Mouse (Mus musculus): ENCODE measurements around the gene Tas2r144. TPM values are rescaled to one million over a fixed set of nuclear protein-coding genes. Genes with fewer than 3 reads are reported as not detected.

Tas2r144 gene
- not detected in 2 replicates for polyA plus RNA-seq (2015; fragmentation: Nextera tagmentation; extraction: Ambion mirVana)

- no peak within 1 kb of the TSS for H3K4me2 ChIP-seq (replicated peaks)
- H3K4me3 ChIP-seq (replicated peaks): no peak within 1 kb of the TSS
- no peaks in the 10 kb centered on the region for H3K9me3 ChIP-seq (replicated peaks)
- no peak within 1 kb of the TSS for H3K27ac ChIP-seq (replicated peaks)
- no peak within 1 kb of the TSS for H3K9ac ChIP-seq
- H3K4me1 ChIP-seq: no peaks in the 10 kb centered on the region
- no peaks in the 10 kb centered on the region for H3K36me3 ChIP-seq
- WGBS: 82% methylated on average over 2 of the region's 2 CpGs
- H3K27me3 ChIP-seq: no peaks in the 10 kb centered on the region
- no peak for ATAC-seq (ENCODE audit: insufficient number of reproducible peaks, low FRiP score, low TSS enrichment, low read depth)
Observed at GRCm38 (mm10) chr6:42215028-42215427, at the start of gene Tas2r144. Tas2r144 (plus strand) TSS chr6:42215328.

- no peaks in the 10 kb centered on the region for H3K36me3 ChIP-seq
- no peak overlapping the region for H3K9ac ChIP-seq
- no peaks in the 10 kb centered on the region for H3K27me3 ChIP-seq
- H3K4me3 ChIP-seq (replicated peaks): no peak overlapping the region
- H3K4me2 ChIP-seq (replicated peaks): no peak overlapping the region
- WGBS: 72% methylated on average over 1 of the region's 1 CpGs
- no peak for ATAC-seq (ENCODE audit: insufficient number of reproducible peaks, low FRiP score, low TSS enrichment, low read depth)
- H3K4me1 ChIP-seq: no peaks in the 10 kb centered on the region
- no peaks in the 10 kb centered on the region for H3K9me3 ChIP-seq (replicated peaks)
- H3K27ac ChIP-seq (replicated peaks): no peak overlapping the region
Observed at GRCm38 (mm10) chr6:42182462-42182861, 32.7 kb upstream of the Tas2r144 start.

DNA sequence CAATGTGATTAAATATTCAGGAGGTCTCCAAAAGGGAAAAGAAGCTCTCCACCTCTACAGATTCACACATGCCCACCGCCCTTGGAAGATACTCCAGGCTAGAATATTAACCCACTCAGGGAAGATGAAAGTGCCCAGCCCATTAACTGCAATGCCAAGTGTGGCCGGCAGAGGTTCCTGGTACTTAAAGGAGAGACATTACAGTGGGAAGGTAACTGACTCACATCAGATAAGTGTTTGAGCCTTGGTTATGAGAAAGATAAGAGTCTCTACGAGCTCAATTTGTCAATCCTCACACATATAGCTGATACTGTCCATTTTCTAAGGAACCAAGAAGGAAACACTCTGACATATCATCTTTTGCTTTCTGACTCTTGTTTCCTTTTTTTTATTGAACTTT lies 28.9 kb upstream of the Tas2r144 start:
- Histone ChIP-seq H3K27ac (replicated peaks) (no peak overlapping the region), H3K4me3 (replicated peaks) (no peak overlapping the region), H3K4me2 (replicated peaks) (no peak overlapping the region), H3K36me3 (no peaks in the 10 kb centered on the region), H3K9ac (no peak overlapping the region), H3K27me3 (no peaks in the 10 kb centered on the region), H3K4me1 (no peaks in the 10 kb centered on the region), H3K9me3 (replicated peaks) (no peaks in the 10 kb centered on the region)
- ATAC-seq (ENCODE audit: insufficient number of reproducible peaks, low FRiP score, low TSS enrichment, low read depth): no peak
- WGBS: 55% methylated on average over 3 of the region's 3 CpGs

DNA sequence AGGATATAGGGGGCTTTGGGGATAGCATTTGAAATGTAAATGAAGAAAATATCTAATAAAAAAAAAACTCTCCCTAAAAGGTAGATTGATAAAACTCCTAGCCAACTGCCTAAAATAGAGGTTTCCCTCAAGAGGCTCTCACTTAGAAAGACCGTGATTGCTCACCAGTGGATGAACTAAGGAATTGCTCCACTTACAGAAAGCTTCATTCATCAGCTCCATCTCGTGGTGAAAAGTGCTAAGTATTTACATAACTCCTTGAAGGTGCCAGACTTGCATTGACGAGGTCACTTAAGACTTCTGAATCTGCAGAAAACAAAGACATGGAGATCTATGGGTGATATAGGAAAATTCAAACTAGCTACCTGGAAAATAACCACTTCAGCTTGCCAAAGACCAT lies 17.4 kb upstream of the Tas2r144 start:
- Histone ChIP-seq H3K27ac (replicated peaks) (no peak overlapping the region), H3K4me1 (no peaks in the 10 kb centered on the region), H3K36me3 (no peaks in the 10 kb centered on the region), H3K4me2 (replicated peaks) (no peak overlapping the region), H3K27me3 (no peaks in the 10 kb centered on the region), H3K9ac (no peak overlapping the region), H3K4me3 (replicated peaks) (no peak overlapping the region), H3K9me3 (replicated peaks) (no peaks in the 10 kb centered on the region)
- no peak for ATAC-seq (ENCODE audit: insufficient number of reproducible peaks, low FRiP score, low TSS enrichment, low read depth)
- 35% methylated on average over 3 of the region's 3 CpGs for WGBS

- H3K4me1 ChIP-seq: no peaks in the 10 kb centered on the region
- H3K4me2 ChIP-seq (replicated peaks): no peak overlapping the region
- ATAC-seq (ENCODE audit: insufficient number of reproducible peaks, low FRiP score, low TSS enrichment, low read depth): no peak
- no peak overlapping the region for H3K4me3 ChIP-seq (replicated peaks)
- H3K27me3 ChIP-seq: no peaks in the 10 kb centered on the region
- no peak overlapping the region for H3K9ac ChIP-seq
- 63% methylated on average over 1 of the region's 1 CpGs for WGBS
- H3K9me3 ChIP-seq (replicated peaks): no peaks in the 10 kb centered on the region
- H3K36me3 ChIP-seq: no peaks in the 10 kb centered on the region
- H3K27ac ChIP-seq (replicated peaks): no peak overlapping the region
Observed at GRCm38 (mm10) chr6:42199498-42199897, 15.6 kb upstream of the Tas2r144 start.

DNA sequence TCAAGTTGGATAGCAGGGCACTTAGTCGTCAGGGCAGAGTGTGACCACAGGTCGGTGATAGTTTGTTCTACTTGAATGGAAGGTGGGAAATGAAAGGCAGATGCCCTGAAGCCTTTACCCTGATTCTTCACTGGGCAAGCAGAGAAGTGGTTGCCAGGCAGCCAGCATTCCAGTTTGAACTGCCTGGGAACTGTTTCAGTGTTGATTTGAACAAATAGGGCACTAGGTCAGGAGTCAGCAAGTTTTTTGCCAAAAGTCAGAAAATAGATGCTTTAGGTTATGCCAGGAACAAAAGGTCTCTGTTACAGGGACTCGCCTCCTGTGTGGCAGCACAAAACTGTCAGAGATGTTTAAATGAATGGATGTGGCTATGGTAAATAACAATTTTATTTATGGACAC lies 7.2 kb downstream of the Tas2r144 start:
- H3K4me3 ChIP-seq (replicated peaks): no peak overlapping the region
- no peak overlapping the region for H3K27ac ChIP-seq (replicated peaks)
- no peaks in the 10 kb centered on the region for H3K36me3 ChIP-seq
- ATAC-seq (ENCODE audit: insufficient number of reproducible peaks, low FRiP score, low TSS enrichment, low read depth): no peak
- WGBS: 44% methylated on average over 3 of the region's 3 CpGs
- H3K27me3 ChIP-seq: no peaks in the 10 kb centered on the region
- no peaks in the 10 kb centered on the region for H3K9me3 ChIP-seq (replicated peaks)
- no peaks in the 10 kb centered on the region for H3K4me1 ChIP-seq
- no peak overlapping the region for H3K9ac ChIP-seq
- H3K4me2 ChIP-seq (replicated peaks): no peak overlapping the region

GRCm38 (mm10) chr6:42225046-42225445 lies 9.9 kb downstream of the Tas2r144 start:
- Histone ChIP-seq H3K4me3 (replicated peaks) (no peak overlapping the region), H3K4me2 (replicated peaks) (no peak overlapping the region), H3K36me3 (no peaks in the 10 kb centered on the region), H3K4me1 (no peaks in the 10 kb centered on the region), H3K27me3 (no peaks in the 10 kb centered on the region), H3K9ac (no peak overlapping the region), H3K9me3 (replicated peaks) (no peaks in the 10 kb centered on the region), H3K27ac (replicated peaks) (no peak overlapping the region)
- ATAC-seq (ENCODE audit: insufficient number of reproducible peaks, low FRiP score, low TSS enrichment, low read depth): no peak
- 70% methylated on average over 4 of the region's 4 CpGs for WGBS

DNA sequence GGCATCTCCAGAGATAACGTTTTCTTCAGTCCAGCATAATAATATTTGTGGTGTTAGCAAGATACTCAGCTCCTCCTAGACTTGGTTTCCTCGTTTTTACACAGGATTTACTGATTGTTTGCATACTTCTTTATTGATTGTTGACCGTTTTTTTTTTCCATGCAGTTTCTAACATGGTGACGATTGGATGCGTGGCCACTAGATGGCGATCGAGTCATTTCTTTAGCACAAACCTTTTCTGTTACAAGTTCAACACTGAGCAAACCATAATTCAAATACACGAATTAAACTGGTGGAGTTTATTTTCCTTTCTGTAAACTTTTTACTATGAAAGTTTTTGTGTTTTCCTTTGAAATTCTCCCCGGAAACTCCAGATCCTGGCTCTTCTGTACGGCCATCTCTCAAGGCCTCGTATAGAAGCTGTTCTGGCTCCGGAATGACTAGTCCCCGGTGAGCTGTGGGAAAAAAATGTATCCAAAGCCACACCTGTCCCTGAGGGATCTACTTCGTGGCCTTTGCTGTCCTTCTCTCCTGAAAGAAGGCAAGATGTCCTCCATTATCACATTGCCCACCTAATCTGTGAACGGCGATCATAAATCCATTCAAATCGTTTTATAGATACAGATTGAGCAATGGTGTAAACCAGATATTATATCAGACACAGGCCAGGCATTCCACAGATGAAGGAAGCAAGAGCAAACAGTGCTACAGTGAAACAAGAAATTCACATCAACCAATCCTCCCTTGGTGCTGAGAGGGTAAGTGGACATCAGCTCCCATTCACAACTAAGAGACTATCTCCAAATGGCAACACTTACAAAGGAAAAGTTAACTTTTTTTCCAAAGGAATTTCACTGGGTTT lies 12.3 kb downstream of the Tas2r144 start:
- H3K27ac ChIP-seq (replicated peaks): no peak overlapping the region
- no peak for ATAC-seq (ENCODE audit: insufficient number of reproducible peaks, low FRiP score, low TSS enrichment, low read depth)
- no peaks in the 10 kb centered on the region for H3K36me3 ChIP-seq
- 28% methylated on average over 17 of the region's 17 CpGs for WGBS
- no peak overlapping the region for H3K4me3 ChIP-seq (replicated peaks)
- no peaks in the 10 kb centered on the region for H3K4me1 ChIP-seq
- H3K9me3 ChIP-seq (replicated peaks): no peaks in the 10 kb centered on the region
- H3K27me3 ChIP-seq: no peaks in the 10 kb centered on the region
- H3K4me2 ChIP-seq (replicated peaks): no peak overlapping the region
- H3K9ac ChIP-seq: no peak overlapping the region

DNA sequence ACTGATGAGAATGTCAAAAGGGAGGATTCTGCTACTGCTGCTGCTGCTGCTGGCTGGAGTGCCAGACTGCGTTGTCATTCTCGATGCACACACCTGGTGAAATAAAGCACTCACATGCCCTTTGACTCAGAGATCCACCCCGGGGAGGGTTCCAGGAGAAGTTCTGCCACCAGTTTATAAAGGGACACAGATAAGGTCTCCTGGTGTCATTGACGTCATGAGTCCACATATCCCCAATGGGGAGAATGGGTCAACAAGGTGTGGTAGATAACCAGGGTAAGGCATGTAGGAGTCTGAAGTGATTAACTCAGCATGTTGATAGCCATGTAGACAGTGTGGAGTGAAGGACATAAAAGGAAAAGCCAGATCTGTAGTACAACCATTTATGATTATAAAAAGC lies 14.5 kb downstream of the Tas2r144 start:
- H3K27ac ChIP-seq (replicated peaks): no peak overlapping the region
- no peaks in the 10 kb centered on the region for H3K36me3 ChIP-seq
- no peaks in the 10 kb centered on the region for H3K27me3 ChIP-seq
- no peak for ATAC-seq (ENCODE audit: insufficient number of reproducible peaks, low FRiP score, low TSS enrichment, low read depth)
- 65% methylated on average over 4 of the region's 4 CpGs for WGBS
- no peak overlapping the region for H3K4me2 ChIP-seq (replicated peaks)
- H3K9me3 ChIP-seq (replicated peaks): no peaks in the 10 kb centered on the region
- H3K4me3 ChIP-seq (replicated peaks): no peak overlapping the region
- H3K9ac ChIP-seq: no peak overlapping the region
- no peaks in the 10 kb centered on the region for H3K4me1 ChIP-seq

- no peaks in the 10 kb centered on the region for H3K27me3 ChIP-seq
- no peak overlapping the region for H3K4me3 ChIP-seq (replicated peaks)
- H3K4me1 ChIP-seq: no peaks in the 10 kb centered on the region
- 81% methylated on average over 3 of the region's 3 CpGs for WGBS
- H3K9ac ChIP-seq: no peak overlapping the region
- no peak overlapping the region for H3K27ac ChIP-seq (replicated peaks)
- H3K36me3 ChIP-seq: no peaks in the 10 kb centered on the region
- no peak overlapping the region for H3K4me2 ChIP-seq (replicated peaks)
- ATAC-seq (ENCODE audit: insufficient number of reproducible peaks, low FRiP score, low TSS enrichment, low read depth): no peak
- no peaks in the 10 kb centered on the region for H3K9me3 ChIP-seq (replicated peaks)
Observed at GRCm38 (mm10) chr6:42231191-42231590, 16.1 kb downstream of the Tas2r144 start.

- WGBS: 69% methylated on average over 6 of the region's 6 CpGs
- Histone ChIP-seq H3K4me2 (replicated peaks) (no peak overlapping the region), H3K4me3 (replicated peaks) (no peak overlapping the region), H3K9me3 (replicated peaks) (no peaks in the 10 kb centered on the region), H3K36me3 (no peaks in the 10 kb centered on the region), H3K27me3 (no peaks in the 10 kb centered on the region), H3K9ac (no peak overlapping the region), H3K4me1 (no peaks in the 10 kb centered on the region), H3K27ac (replicated peaks) (no peak overlapping the region)
- ATAC-seq (ENCODE audit: insufficient number of reproducible peaks, low FRiP score, low TSS enrichment, low read depth): no peak
Observed at GRCm38 (mm10) chr6:42237276-42237805, 22.2 kb downstream of the Tas2r144 start.
